Mouse (Mus musculus) heart, adult 8-10 months (tissue): Measurements from ENCODE around the gene Ncoa7. TPM values are rescaled to one million over a fixed set of nuclear protein-coding genes. Genes with fewer than 3 reads are reported as not detected.
"Not testable (repeated sequence)": the region's sequence is repeated elsewhere in the genome, so short reads cannot be mapped to it uniquely, and the experiment has no call there.

ENCODE experiments used
- DNase-seq: peaks from one replicate; pipeline ENCODE4 v3.0.0; 2022; ENCODE audit warnings: low spot score
- total RNA-seq, 4 experiments: library from RNA; stranded (reverse); gene quantifications; 2 replicates each; pipeline ENCODE4 v1.2.4; 2022

Gene Ncoa7
- total RNA-seq, 4 experiments from 2014 or later: 2.6 to 3.6 (median 3.0) TPM

GRCm38 (mm10) chr10:30787684-30788339 is 15.3 kb downstream of the Ncoa7 start:
- no peak for DNase-seq

- no peak for DNase-seq
Observed at GRCm38 (mm10) chr10:30786103-30786754, 16.9 kb downstream of the Ncoa7 start.

GRCm38 (mm10) chr10:30780921-30781320 is 22.2 kb downstream of the Ncoa7 start:
- DNase-seq: not testable (repeated sequence)

GRCm38 (mm10) chr10:30778240-30778639 is 24.9 kb downstream of the Ncoa7 start:
- peak; percentile 32 for DNase-seq

GRCm38 (mm10) chr10:30775987-30776386 is 27.1 kb downstream of the Ncoa7 start:
- DNase-seq: no peak

- no peak for DNase-seq
Observed at GRCm38 (mm10) chr10:30775568-30775967, 27.6 kb downstream of the Ncoa7 start.

- DNase-seq: no peak
Observed at GRCm38 (mm10) chr10:30774396-30774795, 28.7 kb downstream of the Ncoa7 start.

- DNase-seq: no peak
Observed at GRCm38 (mm10) chr10:30773181-30773580, 29.9 kb downstream of the Ncoa7 start.

DNA sequence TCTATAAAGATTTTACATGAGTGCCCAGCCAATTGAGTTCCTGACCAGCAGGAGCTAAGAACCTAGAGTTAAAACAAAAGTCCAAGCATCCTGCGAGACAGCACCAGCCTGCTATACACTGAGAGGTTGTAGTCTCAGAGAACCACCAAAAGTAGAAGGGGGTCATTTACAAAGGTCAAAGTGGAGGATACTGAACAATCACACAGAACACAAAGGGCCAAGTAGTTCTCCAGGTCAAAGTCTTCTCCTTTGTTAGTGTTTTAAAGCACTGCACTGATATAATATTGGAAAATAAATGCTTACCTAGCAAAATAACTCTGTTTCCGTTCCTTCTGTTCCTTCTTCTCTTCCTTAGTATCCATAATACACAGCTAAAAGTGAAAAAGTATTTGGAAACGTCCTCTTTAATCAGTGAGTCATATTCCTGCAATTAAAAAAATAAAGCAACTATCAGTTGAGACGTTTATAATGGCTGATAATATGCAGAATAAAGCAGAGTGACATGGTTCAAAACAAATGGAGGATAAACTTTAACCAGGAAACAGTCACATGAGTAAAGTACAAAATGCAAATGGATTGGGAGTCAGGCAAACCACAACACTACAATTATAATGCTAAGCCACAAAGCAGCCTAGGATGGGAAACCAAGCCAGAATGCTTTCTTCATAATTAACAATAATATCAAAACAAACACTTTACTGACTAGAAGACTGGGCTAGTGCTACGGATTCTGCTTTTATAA is 31.5 kb downstream of the Ncoa7 start:
- DNase-seq: no peak

DNA sequence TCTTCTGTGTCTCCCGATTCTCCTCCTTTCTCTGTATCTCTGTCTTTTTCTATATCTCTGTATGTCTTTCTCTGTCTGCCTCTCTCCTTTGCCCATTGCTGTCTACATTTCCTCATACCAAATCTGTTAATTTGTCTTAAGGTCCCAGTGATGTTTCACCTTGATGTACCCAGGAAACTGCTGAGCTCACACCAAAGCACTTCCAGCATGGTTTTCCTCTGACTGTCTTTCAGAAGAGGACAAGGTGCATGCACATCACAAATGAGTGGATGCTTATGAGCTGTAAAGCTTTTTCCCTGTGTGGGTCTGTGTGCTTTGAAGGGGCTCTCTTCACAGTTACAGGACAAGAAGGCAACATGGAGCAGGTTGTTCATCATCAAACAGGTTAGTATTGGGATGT is 34.3 kb downstream of the Ncoa7 start:
- DNase-seq: no peak

GRCm38 (mm10) chr10:30768250-30768649 is 34.9 kb downstream of the Ncoa7 start:
- peak; percentile 40 for DNase-seq

DNA sequence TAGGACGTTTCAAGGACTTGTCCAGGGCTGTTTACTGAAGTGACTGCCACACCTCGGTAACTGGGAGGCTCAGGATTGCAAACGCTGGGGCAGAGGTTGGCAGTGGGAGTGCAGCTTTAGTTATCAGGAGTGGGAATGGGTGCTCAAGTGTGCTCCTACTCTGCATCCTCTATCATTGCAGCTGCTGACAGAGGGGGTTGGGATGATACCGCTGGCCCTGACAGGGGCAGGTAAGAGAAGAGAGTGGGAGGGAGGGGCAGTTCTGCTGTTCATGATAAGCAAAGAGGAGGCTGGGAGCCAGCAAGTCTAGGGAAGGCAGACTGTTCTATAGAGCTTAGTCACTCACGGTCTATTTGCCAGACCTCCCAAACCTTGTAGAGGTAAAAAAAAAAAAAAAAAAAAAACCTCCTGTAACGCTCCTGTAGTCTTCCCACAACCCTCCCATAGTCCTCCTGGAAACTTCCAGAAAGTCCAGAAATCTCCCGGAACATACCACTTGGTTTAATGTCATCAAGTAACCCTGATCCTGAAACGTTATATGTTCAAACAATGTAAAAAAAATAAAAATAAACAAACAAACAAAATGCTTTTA is 39.9 kb downstream of the Ncoa7 start:
- DNase-seq: no peak

- DNase-seq: no peak
Observed at GRCm38 (mm10) chr10:30762284-30762964, 40.7 kb downstream of the Ncoa7 start.

- no peak for DNase-seq
Observed at GRCm38 (mm10) chr10:30759360-30760147, 43.6 kb downstream of the Ncoa7 start.

- no peak for DNase-seq
Observed at GRCm38 (mm10) chr10:30756064-30756463, 47.1 kb downstream of the Ncoa7 start.

DNA sequence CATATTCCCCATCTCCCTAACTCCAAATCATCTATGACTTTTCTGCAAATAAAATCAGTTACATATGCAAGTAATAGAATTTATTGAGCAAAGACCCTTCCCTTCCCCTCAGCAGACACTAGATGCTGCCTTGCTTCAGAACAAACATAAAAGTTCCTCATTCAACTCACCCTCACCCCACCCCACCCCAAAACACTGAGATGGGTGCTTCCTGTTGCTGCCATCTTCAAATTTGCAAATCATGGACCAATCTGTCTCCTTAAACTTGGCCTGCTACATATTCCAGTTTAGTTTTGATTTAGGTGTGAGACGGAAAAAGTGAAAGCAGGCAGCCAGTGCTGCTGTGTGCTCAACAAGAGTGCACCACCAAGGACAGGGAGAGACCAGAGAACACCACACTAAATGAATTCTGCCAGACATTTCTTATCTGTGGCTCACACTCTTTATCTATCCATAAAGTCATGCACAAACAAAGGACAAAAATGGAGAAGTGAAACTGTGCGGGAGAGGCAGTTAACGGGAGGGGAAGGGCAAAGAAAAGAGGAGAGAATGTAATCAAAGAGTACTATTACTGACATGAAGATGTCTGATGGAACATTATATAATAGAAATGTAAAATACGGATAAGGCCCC is 48.2 kb downstream of the Ncoa7 start:
- no peak for DNase-seq

- DNase-seq: no peak
Observed at GRCm38 (mm10) chr10:30754082-30754481, 49.0 kb downstream of the Ncoa7 start.

GRCm38 (mm10) chr10:30752485-30752884 is 50.6 kb downstream of the Ncoa7 start:
- DNase-seq: no peak

- DNase-seq: no peak
Observed at GRCm38 (mm10) chr10:30751586-30751985, 51.5 kb downstream of the Ncoa7 start.

DNA sequence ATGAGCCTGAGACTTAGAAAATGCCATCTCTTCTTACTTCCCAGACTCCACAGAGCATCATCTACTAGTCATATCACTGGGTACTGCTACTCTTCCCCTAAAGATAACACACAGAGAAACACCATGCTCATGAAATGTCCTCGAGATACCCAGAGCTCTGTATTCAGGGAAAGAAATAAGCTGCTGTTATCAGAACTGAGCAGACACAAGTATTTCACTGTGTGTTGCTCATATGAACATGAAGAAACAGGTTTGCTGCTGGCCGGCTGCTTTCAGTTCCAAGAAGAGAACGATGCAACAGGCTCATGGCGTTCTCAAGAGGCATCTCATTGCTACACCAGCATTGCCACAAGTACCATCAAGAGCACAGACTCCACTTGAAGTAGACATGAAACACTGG is 53.3 kb downstream of the Ncoa7 start:
- DNase-seq: no peak
